Mouse (Mus musculus) megakaryocyte-erythroid progenitor cell, adult 5 weeks (primary cell): ENCODE results near the gene Fam173a. TPM values are rescaled to one million over a fixed set of nuclear protein-coding genes. Genes with fewer than 3 reads are reported as not detected.

Experiments
- polyA plus RNA-seq: library from polyadenylated mRNA; stranded (reverse); fragments of >175 nt; gene quantifications from 2 replicates; pipeline ENCODE4 v1.2.3, GENCODE M21; 2012

Gene Fam173a
- 40.2 and 41.6 TPM in 2 replicates for polyA plus RNA-seq

DNA sequence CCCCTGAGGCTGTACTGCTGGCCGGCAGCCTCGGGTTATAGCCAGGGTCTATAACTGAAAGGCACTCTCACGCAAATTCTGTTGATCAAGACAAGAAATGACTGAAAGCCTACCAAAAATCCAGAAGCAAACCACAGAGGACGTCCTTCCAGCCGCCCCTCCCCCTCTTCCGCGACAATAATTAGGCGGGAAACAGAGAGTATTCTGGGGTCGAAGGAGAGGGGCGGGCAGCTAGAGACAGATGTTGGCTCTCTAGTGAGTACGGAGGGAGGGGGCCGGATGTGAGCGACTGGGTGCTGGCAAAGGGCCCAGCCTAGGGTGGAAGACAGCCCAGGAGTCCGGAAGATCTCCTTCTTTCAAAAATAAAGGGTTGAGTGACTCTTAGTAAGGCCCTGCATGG lies at the start of gene Fam173a:
TSS of gene Fam173a (minus strand) at position 287 of the 400 bp plus-strand sequence.

DNA sequence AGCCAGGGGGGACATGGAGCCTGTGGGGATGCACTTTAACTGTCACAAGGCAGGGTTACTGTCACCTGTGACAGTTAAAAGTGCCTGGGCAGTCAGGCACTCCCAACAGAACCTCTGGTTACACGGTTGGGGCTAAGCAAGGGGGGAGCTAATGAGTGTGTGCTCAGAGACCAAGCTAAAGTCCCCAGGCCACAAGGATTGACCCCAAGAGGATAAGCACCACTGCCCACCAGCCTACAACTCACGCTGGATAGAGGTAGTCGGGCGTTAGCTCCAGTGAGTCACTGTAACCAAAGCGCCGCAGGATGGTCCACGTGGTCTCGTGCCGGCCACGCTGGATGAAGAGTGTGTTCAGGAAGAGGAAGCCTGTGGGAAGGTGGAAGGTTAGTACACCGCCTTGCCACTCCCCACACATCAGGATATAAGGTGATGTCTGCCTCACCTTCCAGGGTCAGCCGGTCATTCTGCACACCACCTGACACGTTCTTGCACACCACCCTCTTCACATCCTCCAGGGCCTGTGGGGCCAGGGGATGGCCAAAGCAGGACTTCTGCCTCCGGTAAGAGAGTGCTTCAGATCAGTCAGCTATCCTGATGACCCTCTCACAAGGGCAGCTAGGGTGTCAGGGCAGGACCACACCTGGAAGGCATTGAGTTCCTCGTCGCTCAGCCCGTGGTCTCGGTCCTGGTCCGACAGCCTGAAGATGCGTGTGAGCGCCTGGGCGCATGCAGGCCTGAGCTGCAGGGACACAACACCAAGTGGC lies 48.6 kb upstream of the Fam173a start, which contains the start of gene Gm20683:
TSS of gene Gm20683 (minus strand) at position 647 of the 764 bp plus-strand sequence.

DNA sequence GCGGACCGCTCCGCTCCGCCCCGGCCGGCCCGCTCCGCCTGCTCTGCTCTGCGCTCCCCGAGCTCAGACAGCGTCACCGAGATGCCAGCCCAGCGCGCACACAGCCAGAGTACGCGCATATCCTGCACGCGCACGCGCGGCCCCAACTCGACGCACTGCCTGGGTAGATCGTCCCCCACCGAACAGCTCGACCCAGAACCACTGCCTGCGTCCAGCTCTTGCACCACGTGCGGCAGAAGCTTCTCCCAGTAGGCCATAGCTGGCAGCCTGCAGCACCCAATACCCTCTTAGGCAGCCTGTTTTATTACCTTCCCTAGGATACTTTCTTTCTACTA lies 44.3 kb upstream of the Fam173a start, which contains the start of gene Rhbdl1:
TSS of gene Rhbdl1 (minus strand) at position 220 of the 335 bp plus-strand sequence.

DNA sequence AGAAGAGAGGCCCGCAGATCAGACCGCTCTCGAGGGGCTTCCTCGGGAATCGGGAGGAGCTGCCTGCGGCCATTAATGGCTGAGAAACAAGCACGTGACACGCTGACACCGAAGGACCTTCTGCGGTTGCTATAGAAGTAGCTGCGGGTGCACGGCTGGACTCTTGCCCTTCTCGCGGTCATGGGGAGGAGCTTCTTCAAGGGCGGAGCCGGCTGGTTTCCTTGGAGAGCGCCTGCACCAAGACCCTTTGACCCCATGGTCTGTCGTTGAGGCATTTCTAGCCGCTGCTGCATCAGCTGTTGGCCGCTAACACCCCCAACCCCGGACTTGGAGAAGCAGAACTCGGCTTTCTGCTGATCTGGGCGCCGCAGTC lies 40.6 kb upstream of the Fam173a start, which contains the start of gene Stub1:
TSS of gene Stub1 (minus strand) at position 114 of the 373 bp plus-strand sequence.

DNA sequence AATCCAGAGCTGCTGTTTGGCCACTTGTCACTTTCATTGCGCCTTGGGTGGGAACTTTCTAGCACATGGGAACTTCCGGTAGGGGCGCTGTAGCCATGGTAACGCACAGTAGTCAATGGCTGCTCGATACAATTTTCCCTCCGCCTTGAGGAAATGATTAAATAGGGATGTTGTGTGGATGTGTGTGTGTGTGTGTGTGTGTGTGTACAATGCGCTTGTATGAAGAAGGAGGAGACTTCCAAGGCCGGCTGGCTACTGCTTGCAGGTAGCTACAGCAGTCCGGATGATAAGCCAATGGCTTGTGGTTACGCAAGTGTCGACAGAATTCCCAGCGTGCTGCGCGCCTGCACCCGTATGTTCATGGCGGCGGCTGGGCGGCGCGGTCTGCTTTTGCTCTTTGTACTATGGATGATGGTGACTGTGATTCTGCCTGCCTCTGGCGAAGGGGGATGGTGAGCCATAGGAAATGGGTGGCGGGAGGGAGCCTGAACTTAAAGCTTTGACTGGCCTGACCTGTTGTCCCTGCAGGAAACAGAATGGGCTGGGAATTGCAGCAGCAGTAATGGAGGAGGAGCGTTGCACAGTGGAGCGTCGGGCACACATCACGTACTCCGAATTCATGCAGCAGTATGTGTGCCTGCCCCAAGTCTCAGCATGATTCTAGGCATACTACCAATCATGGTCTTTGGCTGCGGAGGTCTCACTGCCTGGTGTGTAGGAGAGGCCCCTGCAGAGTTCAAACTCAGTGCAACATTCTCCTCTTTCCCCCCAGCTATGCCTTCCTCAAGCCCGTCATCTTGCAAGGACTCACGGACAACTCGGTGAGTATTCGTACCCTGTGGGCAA lies 36.2 kb upstream of the Fam173a start, which contains the start of gene Jmjd8:
TSS of gene Jmjd8 (plus strand) at position 156 of the 846 bp plus-strand sequence.

DNA sequence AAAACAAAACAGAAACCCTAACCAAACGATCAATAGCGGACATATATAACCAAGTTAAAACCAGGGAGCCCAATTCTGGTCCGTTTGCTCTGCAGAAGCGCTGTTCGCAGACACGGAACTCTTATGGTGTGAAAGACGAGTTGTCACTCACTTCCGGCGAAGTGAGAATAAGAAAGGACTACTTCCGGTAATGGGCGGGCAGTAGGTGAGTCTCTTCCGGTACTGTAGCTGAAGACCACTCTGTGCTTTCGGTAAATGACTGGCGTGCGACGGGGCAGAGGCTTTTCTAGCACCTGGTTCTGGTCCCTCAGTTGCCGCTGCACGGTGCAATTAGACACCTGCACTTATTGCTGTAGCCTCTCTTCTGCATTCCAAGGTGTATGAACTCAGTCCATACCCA lies 30.8 kb upstream of the Fam173a start, which contains the start of gene Wdr24:
TSS of gene Wdr24 (plus strand) at position 176 of the 400 bp plus-strand sequence.

DNA sequence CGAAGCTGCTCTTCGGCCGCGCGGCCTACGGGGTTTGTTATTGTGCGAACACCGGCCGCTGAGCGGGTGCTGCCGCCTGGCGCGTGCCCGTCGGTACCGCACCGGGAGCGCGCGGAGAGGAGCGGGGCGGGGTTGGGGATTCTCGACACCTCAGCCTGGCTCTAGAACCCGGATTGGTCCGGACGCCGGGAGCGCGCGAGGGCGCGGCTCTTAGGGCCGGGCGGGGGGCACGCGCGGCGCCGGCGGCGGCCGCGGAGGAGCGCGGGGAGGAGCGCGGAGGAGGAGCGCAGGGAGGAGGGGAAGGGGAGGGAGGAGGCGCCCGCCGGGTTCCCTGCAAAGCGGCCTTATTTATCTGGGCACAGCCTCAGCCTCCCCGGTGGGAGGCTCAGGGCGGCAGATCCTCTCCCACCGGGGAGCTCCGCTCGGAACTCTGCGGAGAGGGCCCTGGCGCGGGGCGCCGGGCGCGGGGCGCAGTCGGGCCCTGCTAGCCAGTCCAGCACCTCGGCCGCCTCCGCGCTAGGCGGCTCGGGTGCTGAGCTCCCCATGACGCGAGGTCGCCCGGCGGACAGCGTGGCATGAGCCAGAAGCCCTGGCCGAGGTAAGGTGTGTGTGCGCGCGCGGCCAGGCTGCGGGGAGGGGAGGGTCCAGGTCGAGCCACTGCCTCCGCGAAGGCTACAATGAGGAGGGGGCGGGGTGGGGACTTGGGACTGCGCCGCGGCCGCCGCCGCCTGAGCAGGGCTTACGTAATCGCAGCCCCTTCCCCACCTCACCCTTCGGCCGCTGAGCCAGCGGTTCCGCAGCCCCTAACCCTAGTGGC lies 16.3 kb upstream of the Fam173a start, which contains the start of gene Fbxl16:
TSS of gene Fbxl16 (plus strand) at position 297 of the 817 bp plus-strand sequence.

DNA sequence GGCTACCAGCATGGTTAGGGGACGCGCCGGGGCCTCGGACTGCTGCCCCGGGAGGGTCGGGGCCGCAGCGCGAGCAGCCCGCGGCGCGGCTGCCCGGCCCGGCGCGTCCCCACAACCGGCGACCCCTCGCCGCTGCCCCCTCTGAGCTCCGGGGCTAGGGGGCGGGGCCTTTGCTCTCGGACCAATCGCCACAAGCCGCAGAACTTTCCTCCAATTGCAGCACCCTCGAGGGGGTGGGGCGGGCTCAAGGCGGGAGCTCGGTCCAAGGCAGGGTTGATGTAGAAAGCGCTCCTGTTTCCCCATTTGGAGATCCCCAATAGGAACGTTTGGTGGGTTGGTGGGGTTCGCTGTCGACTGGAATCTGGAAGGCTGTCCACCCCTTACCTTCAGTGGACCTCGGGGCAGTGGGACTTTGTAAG lies 4.3 kb upstream of the Fam173a start, which contains the start of gene Metrn:
TSS of gene Metrn (minus strand) at position 186 of the 419 bp plus-strand sequence.

DNA sequence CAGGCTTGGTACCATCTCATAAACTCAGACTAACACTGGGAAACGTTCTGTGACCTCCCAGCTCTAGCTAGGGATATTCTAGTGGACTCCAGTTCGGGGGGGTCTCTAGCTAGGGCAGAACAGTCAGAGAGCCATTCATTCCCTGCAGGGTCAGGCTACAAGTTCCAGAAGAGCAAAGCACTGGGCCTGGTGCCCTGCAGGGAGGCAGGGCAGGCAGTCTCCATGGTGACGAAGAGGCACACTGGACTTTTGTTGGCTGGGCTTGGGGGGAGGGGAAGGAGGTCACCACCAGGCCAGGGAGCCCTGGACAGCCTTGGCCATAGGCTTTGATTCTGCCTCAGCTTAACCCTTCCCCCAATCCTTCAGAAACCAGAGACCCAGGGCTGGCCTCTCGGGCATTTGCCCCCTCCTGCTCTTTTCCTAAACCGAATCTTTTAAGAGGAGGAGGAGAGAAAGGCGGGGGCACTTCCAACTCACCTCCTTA lies 3.0 kb upstream of the Fam173a start, which contains the start of gene AC134908.4:
TSS of gene AC134908.4 (minus strand) at position 51 of the 484 bp plus-strand sequence.

DNA sequence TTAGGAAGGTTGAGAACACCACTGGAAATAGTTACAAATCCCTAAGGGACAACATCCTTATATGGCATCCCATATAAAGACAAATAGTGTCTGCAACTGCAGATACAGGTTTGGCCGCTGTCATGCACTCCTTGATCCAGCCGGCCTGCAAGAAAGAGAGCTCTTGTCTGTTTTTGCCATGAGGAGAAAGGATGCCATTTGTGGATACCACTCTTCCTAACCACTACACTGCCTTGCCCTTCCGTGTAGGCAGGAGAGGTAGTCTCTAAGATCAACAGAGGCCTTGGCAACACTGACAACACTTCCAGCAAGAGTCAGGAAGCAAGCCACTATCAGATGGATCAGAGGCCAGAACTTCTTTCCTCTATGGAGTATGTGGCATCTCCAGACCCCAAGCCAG lies 6.4 kb downstream of the Fam173a start, which contains the start of gene Ccdc78:
TSS of gene Ccdc78 (plus strand) at position 301 of the 400 bp plus-strand sequence.

DNA sequence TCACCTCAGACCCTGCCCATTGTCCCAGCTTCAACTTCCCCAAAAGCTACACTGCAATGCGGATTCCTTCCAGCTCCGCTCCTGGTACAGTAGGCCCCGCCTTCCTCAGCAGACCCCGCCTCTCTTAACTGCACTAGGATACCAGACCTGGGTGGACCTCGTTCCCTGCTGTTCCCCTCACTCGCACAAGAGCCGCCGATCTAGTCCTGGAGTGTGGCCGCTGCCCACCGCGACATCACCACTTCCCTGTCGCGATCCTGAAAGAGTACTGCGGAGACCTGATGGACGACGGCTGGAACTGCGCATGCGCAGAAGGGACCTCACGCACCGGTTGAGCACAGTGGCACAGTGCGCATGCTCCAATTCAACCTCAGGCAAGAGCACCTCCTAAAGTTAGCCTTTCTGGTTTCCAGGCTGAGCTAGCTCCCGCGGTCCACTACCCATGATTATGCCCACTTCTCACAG lies 7.4 kb downstream of the Fam173a start, which contains the start of gene Haghl:
TSS of gene Haghl (minus strand) at position 393 of the 465 bp plus-strand sequence.

DNA sequence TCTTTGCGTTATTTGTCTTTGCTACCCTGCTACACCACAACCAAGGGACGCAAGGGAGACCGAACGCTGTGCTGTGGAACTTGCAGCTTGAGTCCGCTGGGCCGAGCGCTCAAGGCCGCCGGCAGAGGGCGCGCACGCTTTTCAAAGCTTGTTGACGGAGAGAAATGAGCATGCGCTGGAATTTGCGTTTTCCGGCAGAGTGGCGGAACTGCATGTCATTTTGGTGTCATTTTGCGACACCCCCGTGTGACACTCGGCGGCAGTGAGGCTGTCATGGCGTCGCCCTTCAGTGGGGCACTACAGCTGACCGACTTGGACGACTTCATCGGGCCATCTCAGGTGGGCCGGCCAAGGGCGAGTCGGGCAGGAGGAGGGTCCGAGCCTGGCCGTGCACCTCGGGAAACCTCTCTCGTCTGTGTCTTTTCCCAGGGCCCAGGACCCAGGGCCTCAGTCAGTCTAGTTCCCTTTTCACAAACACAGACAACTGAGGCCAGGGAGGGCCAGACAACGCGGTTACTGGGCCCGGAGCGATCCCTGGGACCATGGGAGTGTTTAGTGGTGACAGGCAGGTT lies 19.1 kb downstream of the Fam173a start, which contains the start of gene Narfl:
TSS of gene Narfl (plus strand) at position 228 of the 572 bp plus-strand sequence.

DNA sequence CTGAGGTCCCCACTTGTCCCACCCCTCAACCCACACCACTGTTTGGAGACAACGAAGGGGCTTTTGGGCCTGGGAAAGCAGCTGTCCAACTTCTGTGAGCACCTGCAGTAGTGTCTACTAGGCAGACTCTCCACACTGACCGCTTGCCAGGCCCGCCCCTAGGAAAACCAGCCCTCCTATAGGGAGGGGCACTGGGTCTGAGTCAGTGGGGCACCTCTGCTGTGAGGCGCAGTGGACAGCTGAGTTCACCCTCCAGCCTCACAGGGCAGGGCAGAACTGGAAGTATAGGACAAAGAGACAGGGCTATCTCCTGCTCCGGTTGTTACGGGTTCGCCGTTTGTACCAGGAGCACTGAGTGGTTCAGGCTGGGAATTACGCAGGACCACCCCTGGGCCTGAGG lies 38.5 kb downstream of the Fam173a start, which contains the start of gene Msln:
TSS of gene Msln (minus strand) at position 138 of the 400 bp plus-strand sequence.

Other genes starting within 250 kb of the Fam173a start
- gene Sox8, start 222.2 kb downstream of the Fam173a start, polyA plus RNA-seq = 0.63 and 1.7 TPM in 2 replicates
- gene Lmf1, start 213.8 kb downstream of the Fam173a start, polyA plus RNA-seq = 37.2 and 46.2 TPM in 2 replicates
- gene Gng13, start 75.7 kb downstream of the Fam173a start, polyA plus RNA-seq = not detected in 2 replicates
- gene Chtf18, start 65.5 kb downstream of the Fam173a start, polyA plus RNA-seq = 62.0 and 75.4 TPM in 2 replicates
- gene Rpusd1, start 65.2 kb downstream of the Fam173a start, polyA plus RNA-seq = 29.2 and 34.8 TPM in 2 replicates
- 0.04 TPM in 1 of 2 replicates, not detected in the other for gene Mslnl, start 56.9 kb downstream of the Fam173a start, polyA plus RNA-seq
- not detected in 2 replicates for gene Msln, start 38.5 kb downstream of the Fam173a start, polyA plus RNA-seq
- 19.6 and 19.7 TPM in 2 replicates for gene Narfl, start 19.1 kb downstream of the Fam173a start, polyA plus RNA-seq
- gene Haghl, start 7.2 kb downstream of the Fam173a start, polyA plus RNA-seq = 28.8 and 33.6 TPM in 2 replicates
- gene Ccdc78, start 6.3 kb downstream of the Fam173a start, polyA plus RNA-seq = 0.11 TPM in 1 of 2 replicates, not detected in the other
- gene AC134908.4, start 2.8 kb upstream of the Fam173a start, polyA plus RNA-seq = not detected in 2 replicates
- 132 and 135 TPM in 2 replicates for gene Metrn, start 4.2 kb upstream of the Fam173a start, polyA plus RNA-seq
- 0.12 and 0.13 TPM in 2 replicates for gene Fbxl16, start 16.2 kb upstream of the Fam173a start, polyA plus RNA-seq
- 8.2 and 8.6 TPM in 2 replicates for gene Wdr24, start 30.7 kb upstream of the Fam173a start, polyA plus RNA-seq
- gene Jmjd8, start 36.0 kb upstream of the Fam173a start, polyA plus RNA-seq = 9.7 and 11.1 TPM in 2 replicates
- 153 and 162 TPM in 2 replicates for gene Stub1, start 40.5 kb upstream of the Fam173a start, polyA plus RNA-seq
- gene Rhbdl1, start 44.4 kb upstream of the Fam173a start, polyA plus RNA-seq = 2.0 and 2.5 TPM in 2 replicates
- gene Gm20683, start 48.9 kb upstream of the Fam173a start, polyA plus RNA-seq = 9.8 and 11.1 TPM in 2 replicates
- 116 and 144 TPM in 2 replicates for gene Rhot2, start 52.0 kb upstream of the Fam173a start, polyA plus RNA-seq
- 25.5 and 31.2 TPM in 2 replicates for gene Wdr90, start 68.6 kb upstream of the Fam173a start, polyA plus RNA-seq
- gene Mcrip2, start 75.9 kb upstream of the Fam173a start, polyA plus RNA-seq = 137 and 165 TPM in 2 replicates
- gene Mettl26, start 82.2 kb upstream of the Fam173a start, polyA plus RNA-seq = 49.6 and 51.3 TPM in 2 replicates
- 3.7 and 7.4 TPM in 2 replicates for gene Wfikkn1, start 88.0 kb upstream of the Fam173a start, polyA plus RNA-seq
- gene Rab40c, start 126.8 kb upstream of the Fam173a start, polyA plus RNA-seq = 11.1 and 12.9 TPM in 2 replicates
- 135 and 143 TPM in 2 replicates for gene Pigq, start 152.0 kb upstream of the Fam173a start, polyA plus RNA-seq
- 0.50 TPM in 1 of 2 replicates, not detected in the other for gene Nhlrc4, start 152.1 kb upstream of the Fam173a start, polyA plus RNA-seq
- gene A930017K11Rik, start 159.7 kb upstream of the Fam173a start, polyA plus RNA-seq = 0.02 and 0.04 TPM in 2 replicates
- gene Capn15, start 192.9 kb upstream of the Fam173a start, polyA plus RNA-seq = 46.0 and 55.2 TPM in 2 replicates